Mouse (Mus musculus) CD8-positive naive resting alpha-beta T cell, adult 57 days (primary cell): Measurements from ENCODE around the gene Vps37d. TPM values are rescaled to one million over a fixed set of nuclear protein-coding genes. Genes with fewer than 3 reads are reported as not detected.

Experiments used
- total RNA-seq: library from RNA; stranded (reverse); gene quantifications from one replicate; pipeline ENCODE4 v1.2.4, GENCODE M21; 2023

Gene Vps37d
- total RNA-seq, result not detected

DNA sequence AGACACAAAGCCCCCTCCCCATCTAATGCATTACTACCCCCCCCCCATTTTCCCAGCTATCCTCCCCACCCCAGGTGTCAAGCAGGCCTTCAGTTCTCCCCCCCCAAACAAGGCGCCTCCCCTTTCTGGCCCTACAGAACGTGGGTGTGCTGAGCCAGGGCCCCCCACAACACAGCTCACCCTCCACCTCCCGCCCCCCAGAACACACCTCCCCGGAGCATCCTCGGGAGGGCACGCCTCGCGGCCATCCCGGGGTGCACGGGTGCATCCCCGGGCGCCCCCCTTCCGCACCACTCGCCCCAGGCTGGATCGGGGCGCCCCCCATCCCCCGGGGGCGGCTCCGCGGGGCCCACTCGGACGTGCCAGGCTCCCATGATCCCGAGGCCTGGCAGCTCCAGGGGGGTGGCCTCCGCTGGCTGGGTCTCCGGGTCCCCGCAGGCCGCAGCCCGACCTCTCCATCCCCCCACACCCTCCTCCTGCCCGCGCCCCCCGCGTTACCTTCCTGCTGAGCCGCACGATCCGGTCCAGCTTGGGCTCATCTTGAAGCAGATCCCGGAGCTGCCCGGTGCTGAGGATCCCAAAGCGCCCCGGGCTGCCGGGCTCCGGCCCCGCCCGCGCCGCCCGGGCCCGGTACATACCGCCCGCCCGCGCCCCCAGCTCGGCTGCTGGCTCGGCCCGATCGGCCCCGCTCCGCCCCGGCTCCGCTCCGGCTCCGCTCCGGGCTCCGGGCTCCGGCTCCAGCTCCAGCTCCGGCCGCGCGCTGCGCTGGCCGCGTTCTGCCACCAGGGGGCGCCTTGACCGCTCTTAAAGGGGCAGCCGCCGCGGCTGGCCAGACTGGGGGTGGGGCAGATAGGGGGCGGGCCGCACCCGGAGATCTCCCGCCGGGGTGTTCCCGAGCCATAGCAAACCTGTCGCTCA is at the start of gene Vps37d:
Gene Vps37d (minus strand): TSS at position 703 of the 918 bp plus-strand sequence.

DNA sequence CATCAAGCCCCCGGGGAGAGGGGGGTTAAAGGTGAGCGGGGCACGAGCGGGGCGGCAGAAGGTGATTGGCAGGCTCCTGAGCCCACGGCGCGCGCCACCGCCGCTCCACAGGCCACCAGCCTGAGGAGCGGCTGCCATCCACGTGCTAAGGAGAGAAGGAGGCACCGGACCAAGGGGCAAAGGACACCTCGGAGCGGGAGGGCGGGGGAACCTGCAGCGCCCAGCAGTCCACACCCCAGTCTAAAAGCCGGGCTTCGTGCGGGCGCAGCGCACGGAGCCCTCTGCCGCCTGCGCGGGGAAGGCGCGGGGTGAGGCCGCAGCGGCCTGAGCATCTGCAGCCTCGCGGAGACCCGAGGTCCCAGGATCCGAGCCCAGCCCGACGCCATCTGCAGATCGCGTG is 11.6 kb upstream of the Vps37d start, which contains the start of gene Mlxipl:
Gene Mlxipl (plus strand): TSS at position 238 of the 400 bp plus-strand sequence.

DNA sequence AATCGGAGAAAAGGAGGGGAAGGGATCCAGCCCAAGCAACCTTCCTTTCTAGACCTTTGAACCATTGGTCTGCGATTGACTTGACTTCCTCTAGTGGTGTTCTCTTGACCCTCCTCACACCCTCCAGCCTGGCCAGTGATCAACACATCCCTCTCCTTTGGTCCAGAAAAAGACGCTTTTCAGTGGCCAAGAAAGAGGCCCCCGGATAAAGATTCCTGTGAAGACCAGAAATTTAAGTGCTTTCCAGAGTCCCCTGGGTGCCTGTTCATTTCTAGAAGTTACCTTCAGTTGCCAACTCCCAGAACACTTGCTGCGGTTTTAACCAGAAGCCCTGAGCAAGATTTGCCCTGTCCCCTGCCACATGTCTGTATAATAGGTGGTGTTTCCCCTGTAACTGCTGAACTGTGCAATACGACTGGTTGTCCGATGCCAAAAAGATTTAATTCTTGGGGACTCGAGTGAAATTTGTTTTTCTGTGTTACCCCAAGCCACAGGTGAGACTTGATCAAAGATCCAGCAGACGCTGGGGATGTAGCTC is 13.1 kb downstream of the Vps37d start, which contains the start of gene Bud23:
Gene Bud23 (minus strand): TSS at position 51 of the 538 bp plus-strand sequence.

DNA sequence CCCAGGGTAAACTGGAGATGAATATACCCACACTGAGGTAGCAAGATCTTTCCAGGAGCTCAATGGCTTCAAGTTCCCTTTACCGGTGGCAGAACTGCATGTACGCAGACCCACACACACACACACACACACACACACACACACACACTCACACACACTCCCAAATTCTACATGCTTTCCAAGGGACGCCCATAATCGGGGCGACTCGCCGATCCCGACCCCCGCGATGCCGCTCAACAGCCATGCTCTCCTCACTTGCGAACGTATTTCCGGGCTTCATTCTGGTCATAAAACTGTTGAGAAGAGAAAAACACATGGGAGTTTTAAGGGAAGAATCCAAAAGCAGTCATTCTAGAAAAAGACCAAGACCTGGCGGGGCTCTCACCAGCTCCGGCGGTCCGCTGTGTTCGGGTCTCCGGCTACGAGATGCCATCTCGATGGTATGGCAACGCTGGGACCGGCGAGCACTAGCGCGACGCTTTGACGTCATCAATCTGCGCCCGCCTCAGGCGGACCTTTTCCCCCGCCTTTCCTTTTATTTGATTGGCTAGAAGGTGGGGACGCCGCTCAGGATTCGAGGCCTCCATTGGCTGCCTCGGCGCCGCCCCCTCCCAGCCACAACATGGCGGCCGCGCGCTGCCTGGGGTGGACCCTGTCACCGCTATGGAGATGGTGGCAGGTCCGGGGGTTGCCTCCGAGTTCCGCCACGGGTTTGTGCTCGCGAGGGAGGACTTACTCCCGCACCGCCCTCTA is 14.3 kb downstream of the Vps37d start, which contains the start of gene Dnajc30:
Gene Dnajc30 (plus strand): TSS at position 574 of the 753 bp plus-strand sequence.

DNA sequence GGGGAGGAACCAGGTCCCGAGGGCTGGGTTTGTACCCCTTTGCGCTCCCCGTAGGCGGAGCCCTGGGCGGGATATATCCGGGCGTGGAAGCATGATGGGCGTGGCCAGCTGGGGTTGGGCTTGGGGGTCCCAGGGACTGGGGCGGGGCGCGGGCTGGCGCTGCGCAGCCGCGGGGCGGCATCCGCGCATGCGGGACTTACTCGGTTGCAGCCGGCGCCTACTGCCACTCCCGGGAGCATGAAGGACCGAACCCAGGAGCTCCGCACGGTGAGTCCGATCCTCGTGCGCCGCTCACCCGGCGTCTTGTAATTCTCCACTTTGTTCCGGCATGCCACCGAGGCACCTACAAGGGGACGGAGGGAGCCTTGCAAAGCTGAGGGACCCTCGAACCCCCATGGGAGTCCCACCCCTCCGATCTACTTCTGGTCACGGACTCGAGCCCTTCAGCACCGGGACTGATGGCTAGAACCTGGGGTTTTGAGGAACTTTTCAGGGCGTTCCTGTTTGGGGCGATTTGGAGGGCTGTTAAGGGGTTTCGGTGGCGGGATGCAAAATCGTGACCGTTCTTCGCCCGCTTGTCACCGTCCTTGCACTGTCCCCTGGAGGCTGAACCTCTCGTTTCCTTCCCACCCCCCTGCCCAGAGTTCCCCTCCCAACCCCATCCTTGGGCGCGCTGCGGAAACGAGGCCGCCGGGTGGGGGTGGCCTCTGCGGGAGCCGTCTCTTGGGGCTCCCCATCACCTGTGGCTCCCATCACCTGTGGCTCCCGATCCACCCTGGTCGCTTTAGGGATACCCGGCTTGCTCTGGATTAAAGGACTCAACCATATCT is 54.5 kb downstream of the Vps37d start, which contains the start of gene Stx1a:
Gene Stx1a (plus strand): TSS at position 139 of the 830 bp plus-strand sequence.

Other genes starting within 250 kb of the Vps37d start
- gene Tmem270, start 171.5 kb downstream of the Vps37d start, total RNA-seq, result not detected
- gene Cldn13, start 162.7 kb downstream of the Vps37d start, total RNA-seq, result not detected
- gene Mettl27, start 145.9 kb downstream of the Vps37d start, total RNA-seq, result 15.5 TPM
- gene Cldn4, start 131.3 kb downstream of the Vps37d start, total RNA-seq, result not detected
- gene Cldn3, start 92.1 kb downstream of the Vps37d start, total RNA-seq, result not detected
- gene Abhd11, start 69.1 kb downstream of the Vps37d start, total RNA-seq, result 47.0 TPM
- gene Stx1a, start 54.8 kb downstream of the Vps37d start, total RNA-seq, result 74.2 TPM
- 18.1 TPM for gene Dnajc30, start 14.1 kb downstream of the Vps37d start, total RNA-seq
- 66.8 TPM for gene Bud23, start 13.3 kb downstream of the Vps37d start, total RNA-seq
- gene Mlxipl, start 11.6 kb upstream of the Vps37d start, total RNA-seq, result not detected
- 14.1 TPM for gene Tbl2, start 71.4 kb upstream of the Vps37d start, total RNA-seq
- gene Bcl7b, start 90.0 kb upstream of the Vps37d start, total RNA-seq, result 85.6 TPM
- 101 TPM for gene Baz1b, start 109.0 kb upstream of the Vps37d start, total RNA-seq
- gene Fzd9, start 173.0 kb upstream of the Vps37d start, total RNA-seq, result not detected